Mouse (Mus musculus) liver, embryonic 12.5 days (tissue): ENCODE results near the gene Immp2l. TPM values are rescaled to one million over a fixed set of nuclear protein-coding genes. Genes with fewer than 3 reads are reported as not detected.

ENCODE experiments used
- ATAC-seq: fragments of 200-750 bp; cut with Nextera tagmentation; 2 replicates; pipeline ENCODE4 v1.8.0; 2017; ENCODE audit warnings: moderate number of reproducible peaks, mild to moderate bottlenecking, moderate library complexity
- H3K27ac ChIP-seq: fragments of 300-500 bp; sonication (generic); 2 replicates; pipeline ENCODE4 v1.5.1; 2016; ENCODE audit warnings: mild to moderate bottlenecking
- H3K27me3 ChIP-seq: fragments of 300-500 bp; sonication (generic); replicated peaks from 2 replicates; pipeline ENCODE4 v1.6.1; 2016; ENCODE audit warnings: mild to moderate bottlenecking, moderate library complexity
- H3K36me3 ChIP-seq: fragments of 300-500 bp; sonication (generic); 2 replicates; pipeline ENCODE4 v1.6.1; 2016; ENCODE audit warnings: mild to moderate bottlenecking, moderate library complexity
- H3K4me1 ChIP-seq: fragments of 300-500 bp; sonication (generic); 2 replicates; pipeline ENCODE4 v1.6.1; 2016
- H3K4me2 ChIP-seq: fragments of 300-500 bp; sonication (generic); 2 replicates; pipeline ENCODE4 v1.6.1; 2016; ENCODE audit warnings: mild to moderate bottlenecking, moderate library complexity
- H3K4me3 ChIP-seq: fragments of 300-500 bp; sonication (generic); 2 replicates; pipeline ENCODE4 v1.5.1; 2016; ENCODE audit warnings: mild to moderate bottlenecking, moderate library complexity
- H3K9ac ChIP-seq: fragments of 300-500 bp; sonication (generic); 2 replicates; pipeline ENCODE4 v1.6.1; 2016; ENCODE audit warnings: mild to moderate bottlenecking, moderate library complexity
- H3K9me3 ChIP-seq: fragments of 300-500 bp; sonication (generic); replicated peaks from 2 replicates; pipeline ENCODE4 v1.6.1; 2016; ENCODE audit warnings: mild to moderate bottlenecking, moderate library complexity
- WGBS: fragments of 180-500 bp; shearing (Covaris S2); methylation state at CpG from one replicate; pipeline ENCODE4 v1.1.7; 2016; ENCODE audit not compliant: insufficient replicate concordance; 5-methylcytosine and 5-hydroxymethylcytosine counted together
- polyA plus RNA-seq: library from polyadenylated mRNA; unstranded; fragments of >200 nt; fragmentation: Nextera tagmentation; extraction: Ambion mirVana; gene quantifications from 2 replicates; pipeline ENCODE4 v1.2.1, GENCODE M21; 2016

Gene Immp2l
- polyA plus RNA-seq, 1 experiment from 2014 or later: 11.6 TPM

DNA sequence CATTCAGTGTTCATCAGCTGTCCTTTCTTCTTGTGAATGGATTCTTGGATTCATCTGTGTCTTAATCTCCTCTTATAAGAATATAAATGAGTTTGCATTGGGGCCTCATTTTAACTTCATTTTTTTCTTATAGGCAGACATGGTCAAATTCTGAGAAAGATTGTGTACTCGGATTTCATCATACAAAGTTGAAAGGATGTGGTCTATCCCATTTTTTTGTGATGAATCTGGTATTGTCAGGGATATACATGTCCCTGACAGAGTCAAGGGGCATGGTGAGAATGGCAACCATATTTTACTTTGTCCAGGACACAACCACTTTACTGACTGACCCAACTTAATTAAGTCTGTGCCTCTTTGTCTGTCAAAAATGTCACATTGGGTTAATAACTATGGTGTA, 925.5 kb downstream of the Immp2l start:
- Histone ChIP-seq H3K36me3 (no peaks in the 10 kb centered on the region), H3K27ac (no peak overlapping the region), H3K4me2 (no peak overlapping the region), H3K4me3 (no peak overlapping the region), H3K27me3 (no peaks in the 10 kb centered on the region), H3K4me1 (no peaks in the 10 kb centered on the region), H3K9ac (no peak overlapping the region), H3K9me3 (no peaks in the 10 kb centered on the region)
- 63% methylated on average over 1 of the region's 1 CpGs for WGBS
- no peak for ATAC-seq

DNA sequence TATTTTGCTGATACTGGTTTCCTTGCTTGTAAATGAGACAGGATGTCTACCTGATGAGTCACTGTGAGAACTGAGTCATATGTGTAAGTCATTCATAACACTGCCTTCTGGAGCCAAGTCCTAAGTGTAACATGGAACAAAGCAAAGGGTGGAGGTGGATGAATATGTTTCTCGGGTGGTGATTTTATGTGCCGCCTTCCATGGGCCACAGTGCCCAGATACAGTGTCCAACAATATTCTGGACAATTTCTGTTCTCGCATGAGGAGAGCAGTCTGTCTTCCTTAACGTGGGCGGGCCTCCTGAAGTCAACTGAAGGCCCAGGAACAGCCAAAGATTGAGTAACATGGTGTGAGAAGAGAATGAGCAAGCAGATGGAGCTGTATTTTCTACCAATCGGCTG, 926.0 kb downstream of the Immp2l start:
- no peak for ATAC-seq
- H3K36me3 ChIP-seq: no peaks in the 10 kb centered on the region
- H3K4me2 ChIP-seq: no peak overlapping the region
- H3K9ac ChIP-seq: no peak overlapping the region
- no peak overlapping the region for H3K4me3 ChIP-seq
- H3K27ac ChIP-seq: no peak overlapping the region
- H3K27me3 ChIP-seq: no peaks in the 10 kb centered on the region
- no peaks in the 10 kb centered on the region for H3K4me1 ChIP-seq
- WGBS: 67% methylated on average over 6 of the region's 6 CpGs
- no peaks in the 10 kb centered on the region for H3K9me3 ChIP-seq

DNA sequence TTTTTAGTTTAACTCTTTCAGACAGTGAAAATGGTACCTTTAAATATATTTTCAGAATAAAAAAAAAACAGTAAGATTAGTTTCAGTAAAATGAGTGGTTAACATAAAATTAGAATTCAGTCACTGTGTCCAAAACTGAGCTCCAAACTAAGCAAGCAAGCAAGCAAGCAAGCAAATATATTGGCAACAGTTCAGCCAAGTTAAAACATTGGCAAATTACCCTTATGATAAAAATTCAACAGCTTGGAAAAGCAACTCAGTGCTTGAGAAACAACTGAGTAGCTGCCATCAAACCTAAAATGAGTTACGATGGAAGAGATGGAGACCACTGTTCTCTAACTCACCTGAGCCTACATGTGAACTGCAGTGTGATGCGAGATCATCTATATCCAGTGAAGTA, 926.8 kb downstream of the Immp2l start:
- 63% methylated on average over 2 of the region's 2 CpGs for WGBS
- H3K27me3 ChIP-seq: no peaks in the 10 kb centered on the region
- H3K27ac ChIP-seq: no peak overlapping the region
- H3K4me2 ChIP-seq: no peak overlapping the region
- H3K4me3 ChIP-seq: no peak overlapping the region
- no peak for ATAC-seq
- H3K9me3 ChIP-seq: no peaks in the 10 kb centered on the region
- no peaks in the 10 kb centered on the region for H3K36me3 ChIP-seq
- no peaks in the 10 kb centered on the region for H3K4me1 ChIP-seq
- no peak overlapping the region for H3K9ac ChIP-seq

DNA sequence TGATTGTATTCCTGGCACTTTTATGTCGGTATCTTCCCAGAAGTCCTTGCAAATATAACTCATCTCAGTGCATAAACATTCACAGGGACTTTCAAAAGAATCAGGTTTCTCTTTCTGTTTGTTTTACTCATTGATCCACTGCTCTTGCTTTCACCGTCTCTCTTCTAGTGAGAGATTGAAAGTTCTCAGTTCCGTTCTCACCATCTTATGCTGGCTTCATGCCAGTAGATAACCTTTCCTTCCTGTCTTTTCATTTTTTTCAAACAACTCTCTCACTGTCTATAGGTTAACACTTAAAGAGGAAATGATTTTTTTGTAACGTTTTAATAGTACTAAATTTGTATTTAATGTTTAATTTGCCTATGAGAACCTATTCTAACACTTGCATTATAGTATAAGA, 937.1 kb downstream of the Immp2l start:
- H3K27me3 ChIP-seq: no peaks in the 10 kb centered on the region
- no peak overlapping the region for H3K4me3 ChIP-seq
- ATAC-seq: no peak
- no peaks in the 10 kb centered on the region for H3K9me3 ChIP-seq
- H3K4me2 ChIP-seq: no peak overlapping the region
- 43% methylated on average over 4 of the region's 4 CpGs for WGBS
- no peak overlapping the region for H3K9ac ChIP-seq
- no peaks in the 10 kb centered on the region for H3K4me1 ChIP-seq
- no peaks in the 10 kb centered on the region for H3K36me3 ChIP-seq
- no peak overlapping the region for H3K27ac ChIP-seq

DNA sequence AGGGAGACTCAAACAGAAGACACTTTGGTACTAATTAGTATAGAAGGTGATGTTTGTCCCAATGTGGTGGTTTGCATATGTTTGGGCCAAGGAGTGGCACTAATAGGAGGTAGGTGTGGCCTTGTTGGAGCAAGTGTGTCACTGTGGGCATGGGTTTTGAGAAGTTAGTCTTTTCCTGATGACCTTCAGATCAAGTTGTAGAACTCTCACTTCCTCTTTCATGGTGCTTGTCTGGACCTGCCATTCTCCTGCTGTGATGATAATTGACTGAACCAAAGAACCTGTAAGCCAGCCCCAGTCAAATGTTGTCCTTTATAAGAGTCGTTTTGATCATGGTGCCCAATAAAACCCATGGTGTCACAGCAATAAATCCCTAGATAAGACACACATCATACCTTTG, 967.5 kb downstream of the Immp2l start:
- H3K9me3 ChIP-seq: no peaks in the 10 kb centered on the region
- no peak overlapping the region for H3K4me2 ChIP-seq
- H3K27ac ChIP-seq: no peak overlapping the region
- 50% methylated on average over 1 of the region's 1 CpGs for WGBS
- H3K4me1 ChIP-seq: no peaks in the 10 kb centered on the region
- H3K27me3 ChIP-seq: no peaks in the 10 kb centered on the region
- no peak overlapping the region for H3K4me3 ChIP-seq
- ATAC-seq: no peak
- no peaks in the 10 kb centered on the region for H3K36me3 ChIP-seq
- no peak overlapping the region for H3K9ac ChIP-seq
